Mouse (Mus musculus) spleen, adult 2 months (tissue): ENCODE results near the gene Senp5. TPM values are rescaled to one million over a fixed set of nuclear protein-coding genes. Genes with fewer than 3 reads are reported as not detected.
A peak's percentile ranks its signal among the peaks of the same experiment; 100 is the strongest.

ENCODE experiments used
- DNase-seq, 2 experiments: peaks; one replicate each; pipeline versions ENCODE4 v3.0.0 to v3.0.0-alpha.2; 2012 to 2021; ENCODE audit warnings: low spot score in 2 of 2, low read depth in 1 of 2
- H3K27ac ChIP-seq: fragments of 200-500 bp; 2 replicates; pipeline ENCODE4 v1.5.1; 2012; ENCODE audit warnings: low read length, inconsistent platforms; ENCODE audit not compliant: insufficient read depth
- H3K27me3 ChIP-seq: fragments of 200-500 bp; 2 replicates; pipeline ENCODE4 v1.6.1; 2012; ENCODE audit warnings: mild to moderate bottlenecking, moderate library complexity, low read length, inconsistent platforms; ENCODE audit not compliant: control insufficient read depth, insufficient read depth
- H3K36me3 ChIP-seq: fragments of 200-500 bp; 2 replicates; pipeline ENCODE4 v1.6.1; 2012; ENCODE audit warnings: mild to moderate bottlenecking, low read length, inconsistent platforms; ENCODE audit not compliant: control insufficient read depth, insufficient read depth
- H3K4me1 ChIP-seq: fragments of 200-500 bp; 2 replicates; pipeline ENCODE4 v1.6.1; 2011; ENCODE audit warnings: inconsistent platforms; ENCODE audit not compliant: control insufficient read depth, insufficient read depth, insufficient read length
- H3K4me3 ChIP-seq: fragments of 200-500 bp; 2 replicates; pipeline ENCODE4 v1.5.1; 2011; ENCODE audit warnings: mild to moderate bottlenecking, inconsistent platforms; ENCODE audit not compliant: insufficient read depth, insufficient read length; ENCODE audit errors: extremely low read depth
- CTCF ChIP-seq: fragments of 200-500 bp; IDR thresholded peaks from 2 replicates; pipeline ENCODE4 v1.5.1; 2011; ENCODE audit warnings: mild to moderate bottlenecking, inconsistent platforms; ENCODE audit not compliant: insufficient read depth, insufficient read length, insufficient replicate concordance; ENCODE audit errors: extremely low read depth
- POLR2A ChIP-seq: fragments of 200-500 bp; IDR thresholded peaks from 2 replicates; pipeline ENCODE4 v1.6.1; 2011; ENCODE audit warnings: low read depth, low read length, inconsistent platforms
- WGBS: fragments of 180-500 bp; shearing (Covaris S2); methylation state at CpG from one replicate; pipeline ENCODE4 v1.1.7; 2018; 5-methylcytosine and 5-hydroxymethylcytosine counted together
- polyA plus RNA-seq: library from polyadenylated mRNA; depleted of rRNA; stranded (reverse); fragments of >200 nt; gene quantifications from 2 replicates; pipeline ENCODE4 v1.2.3, GENCODE M21; 2012; rRNA removed

The Senp5 gene
- polyA plus RNA-seq, 1 experiment: 3.0 TPM

DNA sequence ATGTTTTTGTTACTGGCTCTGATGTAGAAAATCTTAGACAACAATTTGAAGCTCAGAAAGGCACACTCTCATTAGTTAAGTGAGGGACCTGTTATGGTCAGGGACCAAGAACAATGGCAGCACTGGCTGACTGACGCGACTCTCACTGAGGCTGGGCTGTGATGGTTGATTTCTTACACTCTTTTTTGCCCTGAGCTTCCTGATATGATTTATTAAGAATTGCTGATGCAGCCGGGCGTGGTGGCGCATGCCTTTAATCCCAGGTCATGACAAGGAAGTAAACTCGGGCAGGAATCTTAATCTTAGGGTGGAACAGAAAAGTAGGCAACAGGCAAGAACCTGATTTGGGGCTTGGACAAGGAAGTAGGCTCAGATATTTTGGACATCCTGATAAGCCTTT, 77.0 kb downstream of the Senp5 start:
- 83% methylated on average over 6 of the region's 6 CpGs for WGBS
- TF ChIP-seq POLR2A: no peak
- no peak for DNase-seq
- Histone ChIP-seq H3K4me1 (no peaks in the 10 kb centered on the region), H3K27me3 (no peaks in the 10 kb centered on the region), H3K36me3 (no peaks in the 10 kb centered on the region), H3K4me3 (no peak overlapping the region), H3K27ac (no peak overlapping the region)

DNA sequence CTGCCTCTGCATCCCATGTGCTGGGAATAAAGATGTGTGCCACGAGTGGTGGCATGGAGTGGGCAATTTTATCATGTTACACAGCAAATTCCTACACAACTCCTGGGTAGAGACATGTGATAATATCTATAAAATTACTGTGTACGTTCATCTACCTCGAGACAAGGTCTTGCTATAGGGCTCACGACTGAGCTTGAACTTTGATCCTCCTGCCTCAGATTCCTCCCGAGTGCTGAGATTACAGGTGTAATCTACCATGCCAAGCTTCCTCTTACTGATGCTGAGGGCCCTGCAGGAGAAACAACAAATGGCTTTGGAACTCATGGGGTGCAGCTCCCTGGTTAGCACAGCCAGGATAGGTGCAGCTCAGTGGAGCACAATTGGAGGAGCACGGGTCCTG, 78.7 kb downstream of the Senp5 start:
- no peak for DNase-seq
- 87% methylated on average over 6 of the region's 6 CpGs for WGBS
- H3K36me3 ChIP-seq: no peaks in the 10 kb centered on the region
- H3K27ac ChIP-seq: no peak overlapping the region
- H3K4me3 ChIP-seq: no peak overlapping the region
- no peaks in the 10 kb centered on the region for H3K27me3 ChIP-seq
- TF ChIP-seq CTCF (no peak), POLR2A (no peak)
- H3K4me1 ChIP-seq: no peaks in the 10 kb centered on the region

DNA sequence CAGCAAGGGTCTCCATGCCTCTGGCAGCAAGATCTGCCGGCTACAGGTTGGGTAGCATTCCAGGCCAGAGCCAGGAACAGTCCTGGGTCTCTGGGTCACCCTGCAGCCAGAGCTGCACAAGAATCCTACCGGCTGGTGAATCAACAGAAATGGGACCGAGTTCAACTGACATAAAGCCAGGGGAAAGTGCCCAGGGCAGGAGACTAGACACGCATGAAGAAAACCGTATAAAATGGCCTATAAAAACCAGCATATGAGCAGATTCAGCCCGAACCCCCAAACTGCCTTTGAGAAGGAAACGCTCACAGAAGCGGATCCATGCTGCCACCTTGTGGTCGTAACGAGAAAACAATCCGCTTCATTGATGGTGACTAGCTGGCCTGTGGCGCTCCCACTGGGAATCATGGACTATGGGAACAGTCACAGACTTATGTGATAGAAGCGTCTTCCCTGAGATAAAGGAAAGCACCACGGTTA, 84.8 kb downstream of the Senp5 start:
- TF ChIP-seq CTCF (peak; percentile 69; the same call in 1 of the 2 replicates), POLR2A (no peak)
- Histone ChIP-seq H3K36me3 (no peaks in the 10 kb centered on the region), H3K4me1 (no peaks in the 10 kb centered on the region), H3K27ac (no peak overlapping the region), H3K27me3 (no peaks in the 10 kb centered on the region), H3K4me3 (no peak overlapping the region)
- 11% methylated on average over 14 of the region's 14 CpGs for WGBS
- DNase-seq: peak; percentile 15 to 52

DNA sequence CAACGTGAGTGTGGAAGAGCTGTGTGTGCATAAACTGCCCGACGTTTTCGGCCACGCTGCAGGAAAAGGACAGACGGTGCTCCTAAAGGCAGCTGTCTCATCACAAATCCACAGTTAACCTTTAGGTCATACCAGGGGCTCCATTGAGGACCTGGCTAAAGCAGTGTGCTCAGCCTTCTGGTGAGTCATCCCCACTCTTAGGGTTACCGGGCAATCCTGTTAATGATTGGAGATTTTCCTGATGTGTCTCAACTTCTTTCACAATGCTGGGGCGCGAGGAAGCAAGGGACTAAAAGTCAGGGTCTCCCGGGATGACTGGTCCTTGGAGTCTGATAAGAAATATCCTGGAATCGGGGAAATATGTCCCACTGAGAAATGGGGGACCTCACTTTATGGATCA, 85.3 kb downstream of the Senp5 start:
- no peak overlapping the region for H3K27ac ChIP-seq
- TF ChIP-seq CTCF: no peak
- TF ChIP-seq POLR2A: no peak
- no peaks in the 10 kb centered on the region for H3K36me3 ChIP-seq
- no peak for DNase-seq
- no peaks in the 10 kb centered on the region for H3K27me3 ChIP-seq
- H3K4me1 ChIP-seq: no peaks in the 10 kb centered on the region
- no peak overlapping the region for H3K4me3 ChIP-seq
- WGBS: 91% methylated on average over 11 of the region's 11 CpGs

DNA sequence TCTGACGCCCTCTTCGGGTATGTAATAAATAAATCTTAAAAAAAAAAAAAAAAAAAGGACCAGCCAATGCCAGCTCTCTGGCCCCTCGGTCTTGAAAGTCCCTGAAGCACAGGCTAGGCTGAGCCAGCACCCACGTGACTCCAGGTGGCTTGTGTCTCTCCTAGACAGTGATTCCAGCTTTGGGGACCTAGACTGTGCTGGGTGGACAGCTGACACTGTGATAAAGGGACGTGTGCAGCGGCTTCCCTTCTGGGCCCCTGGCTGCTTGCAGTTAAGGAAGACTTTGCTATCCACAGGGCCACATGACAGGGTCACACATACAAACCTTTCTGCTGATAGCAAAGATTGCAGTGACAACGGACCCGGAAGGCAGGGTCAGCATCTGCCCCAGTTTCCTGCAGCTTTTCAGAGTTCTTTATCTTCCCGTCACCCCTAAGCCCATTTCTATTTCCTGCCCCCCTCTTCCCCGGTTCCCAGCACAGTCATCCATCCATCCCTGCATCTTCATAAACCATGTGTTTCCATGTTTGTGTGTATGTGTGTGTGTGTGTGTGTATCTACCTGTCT, 92.7 kb downstream of the Senp5 start:
- 50% methylated on average over 10 of the region's 10 CpGs for WGBS
- Histone ChIP-seq H3K36me3 (no peaks in the 10 kb centered on the region), H3K27ac (no peak overlapping the region), H3K4me3 (no peak overlapping the region), H3K4me1 (no peaks in the 10 kb centered on the region), H3K27me3 (0 out of 2 replicates have a peak, but pooled peaks cover 2% of the 10 kb centered on the region)
- DNase-seq: no peak
- TF ChIP-seq CTCF (no peak), POLR2A (no peak)

Other genes starting within 250 kb of the Senp5 start
- gene Meltf, start 124.5 kb downstream of the Senp5 start, polyA plus RNA-seq: 0.07 and 0.09 TPM in 2 replicates
- gene Pigz, start 69.4 kb downstream of the Senp5 start, polyA plus RNA-seq: 6.9 and 7.8 TPM in 2 replicates
- gene 0610012G03Rik, start 54.8 kb downstream of the Senp5 start, polyA plus RNA-seq: 37.6 and 68.9 TPM in 2 replicates
- 3.3 and 5.9 TPM in 2 replicates for gene Ncbp2, start 54.8 kb downstream of the Senp5 start, polyA plus RNA-seq
- 16.8 and 18.8 TPM in 2 replicates for gene Pak2, start 76.1 kb upstream of the Senp5 start, polyA plus RNA-seq
- 18.1 and 22.7 TPM in 2 replicates for gene Pigx, start 96.5 kb upstream of the Senp5 start, polyA plus RNA-seq
- 4.2 and 4.7 TPM in 2 replicates for gene Cep19, start 96.5 kb upstream of the Senp5 start, polyA plus RNA-seq
- 105 and 133 TPM in 2 replicates for gene Nrros, start 162.3 kb upstream of the Senp5 start, polyA plus RNA-seq
- gene Bex6, start 176.5 kb upstream of the Senp5 start, polyA plus RNA-seq: 0.85 and 1.5 TPM in 2 replicates
- 2.8 and 3.1 TPM in 2 replicates for gene Fbxo45, start 243.9 kb upstream of the Senp5 start, polyA plus RNA-seq
- 2.3 TPM in 2 replicates for gene Wdr53, start 243.9 kb upstream of the Senp5 start, polyA plus RNA-seq